Mouse (Mus musculus) liver, embryonic 16.5 days (tissue): ENCODE data around the gene Acap2. TPM values are rescaled to one million over a fixed set of nuclear protein-coding genes. Genes with fewer than 3 reads are reported as not detected.

Source experiments
- ATAC-seq: fragments of 200-750 bp; cut with Nextera tagmentation; 2 replicates; pipeline ENCODE4 v1.8.0; 2017; ENCODE audit warnings: low read depth, mild to moderate bottlenecking, moderate number of reproducible peaks, moderate library complexity
- H3K27ac ChIP-seq: fragments of 300-500 bp; sonication (generic); 2 replicates; pipeline ENCODE4 v1.5.1; 2014; ENCODE audit warnings: mild to moderate bottlenecking, low read length
- H3K27me3 ChIP-seq: fragments of 300-500 bp; sonication (generic); 2 replicates; pipeline ENCODE4 v1.6.1; 2014; ENCODE audit warnings: low read depth, low read length, mixed read lengths; ENCODE audit not compliant: control insufficient read depth, insufficient read depth
- H3K36me3 ChIP-seq: fragments of 300-500 bp; sonication (generic); 2 replicates; pipeline ENCODE4 v1.6.1; 2014; ENCODE audit warnings: mild to moderate bottlenecking; ENCODE audit not compliant: control insufficient read depth, insufficient read depth
- H3K4me1 ChIP-seq: fragments of 300-500 bp; sonication (generic); 2 replicates; pipeline ENCODE4 v1.6.1; 2014; ENCODE audit warnings: low read depth, low read length, mixed read lengths; ENCODE audit not compliant: control insufficient read depth
- H3K4me2 ChIP-seq: fragments of 300-500 bp; sonication (generic); 2 replicates; pipeline ENCODE4 v1.6.1; 2014; ENCODE audit warnings: low read depth, low read length, mixed read lengths
- H3K4me3 ChIP-seq: fragments of 300-500 bp; sonication (generic); 2 replicates; pipeline ENCODE4 v1.5.1; 2014; ENCODE audit warnings: low read depth, mild to moderate bottlenecking, low read length
- H3K9ac ChIP-seq: fragments of 300-500 bp; sonication (generic); 2 replicates; pipeline ENCODE4 v1.6.1; 2014; ENCODE audit warnings: low read depth, low read length
- H3K9me3 ChIP-seq: fragments of 300-500 bp; sonication (generic); replicated peaks from 2 replicates; pipeline ENCODE4 v1.6.1; 2016; ENCODE audit warnings: low read length; ENCODE audit not compliant: control insufficient read depth
- WGBS: fragments of 180-500 bp; shearing (Covaris S2); extraction: QIAGEN DNeasy Blood & Tissue Kit; methylation state at CpG from one replicate; pipeline ENCODE4 v1.1.7; 2014; ENCODE audit not compliant: insufficient replicate concordance; 5-methylcytosine and 5-hydroxymethylcytosine counted together
- polyA plus RNA-seq: library from polyadenylated mRNA; unstranded; fragments of >200 nt; fragmentation: Nextera tagmentation; extraction: Ambion mirVana; gene quantifications from 2 replicates; pipeline ENCODE4 v1.2.1, GENCODE M21; 2015

Acap2 gene
- polyA plus RNA-seq, 1 experiment from 2014 or later = 5.6 TPM

- 65% methylated on average over 4 of the region's 4 CpGs for WGBS
- no peaks in the 10 kb centered on the region for H3K36me3 ChIP-seq
- H3K4me1 ChIP-seq = peaks cover 7% of the 10 kb centered on the region
- H3K9me3 ChIP-seq = no peaks in the 10 kb centered on the region
- no peak for ATAC-seq
- no peak overlapping the region for H3K9ac ChIP-seq
- H3K4me3 ChIP-seq = no peak overlapping the region
- H3K27me3 ChIP-seq = no peaks in the 10 kb centered on the region
- no peak overlapping the region for H3K4me2 ChIP-seq
- no peak overlapping the region for H3K27ac ChIP-seq
Observed at GRCm38 (mm10) chr16:31184727-31185126, 16.3 kb downstream of the Acap2 start.

DNA sequence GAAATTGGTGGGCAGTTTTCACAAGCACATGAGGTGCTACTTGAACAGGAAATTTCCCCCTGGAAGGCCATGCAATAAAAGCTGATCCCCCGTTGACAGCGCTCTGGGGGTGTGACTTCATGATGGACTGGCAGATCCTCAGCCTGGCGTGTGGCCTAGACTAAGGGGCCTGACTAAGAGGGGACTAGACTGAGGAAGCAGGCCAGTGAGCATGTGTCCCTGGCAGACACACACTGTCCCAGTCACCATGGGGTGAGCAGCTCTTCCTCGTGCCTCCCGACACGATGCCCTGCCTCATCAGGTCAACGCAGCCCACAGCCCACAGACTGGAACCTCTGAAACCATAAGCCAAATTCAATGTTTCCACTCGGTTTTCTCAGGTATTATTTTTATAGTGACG is 18.5 kb downstream of the Acap2 start:
- WGBS = 64% methylated on average over 9 of the region's 9 CpGs
- no peak for ATAC-seq
- no peak overlapping the region for H3K27ac ChIP-seq

GRCm38 (mm10) chr16:31180843-31181242 is 20.2 kb downstream of the Acap2 start:
- 77% methylated on average over 8 of the region's 8 CpGs for WGBS

More for the DNA sequence above, 18.5 kb downstream of the Acap2 start:
- Histone ChIP-seq H3K4me2 (no peak overlapping the region), H3K4me1 (peaks cover 7% of the 10 kb centered on the region), H3K4me3 (no peak overlapping the region), H3K9me3 (no peaks in the 10 kb centered on the region), H3K9ac (no peak overlapping the region), H3K36me3 (no peaks in the 10 kb centered on the region), H3K27me3 (no peaks in the 10 kb centered on the region)

GRCm38 (mm10) chr16:31179384-31179783 is 21.7 kb downstream of the Acap2 start:
- Histone ChIP-seq H3K4me1 (peaks cover 5% of the 10 kb centered on the region; the same call in 1 of the 2 replicates), H3K9ac (no peak overlapping the region), H3K4me3 (no peak overlapping the region), H3K27me3 (no peaks in the 10 kb centered on the region), H3K9me3 (no peaks in the 10 kb centered on the region), H3K27ac (no peak overlapping the region), H3K36me3 (no peaks in the 10 kb centered on the region), H3K4me2 (no peak overlapping the region)
- no peak for ATAC-seq
- WGBS = 56% methylated on average over 5 of the region's 5 CpGs

More at GRCm38 (mm10) chr16:31180843-31181242, 20.2 kb downstream of the Acap2 start:
- H3K27ac ChIP-seq = no peak overlapping the region
- H3K9me3 ChIP-seq = no peaks in the 10 kb centered on the region
- no peak overlapping the region for H3K4me3 ChIP-seq
- no peak overlapping the region for H3K9ac ChIP-seq
- no peak overlapping the region for H3K4me2 ChIP-seq
- peaks cover 7% of the 10 kb centered on the region for H3K4me1 ChIP-seq
- H3K27me3 ChIP-seq = no peaks in the 10 kb centered on the region
- H3K36me3 ChIP-seq = no peaks in the 10 kb centered on the region
- ATAC-seq = no peak

GRCm38 (mm10) chr16:31174880-31175638 is 26.0 kb downstream of the Acap2 start:
- H3K36me3 ChIP-seq = no peaks in the 10 kb centered on the region
- H3K27me3 ChIP-seq = no peaks in the 10 kb centered on the region
- no peak overlapping the region for H3K27ac ChIP-seq
- H3K4me1 ChIP-seq = peaks cover 9% of the 10 kb centered on the region
- H3K4me2 ChIP-seq = no peak overlapping the region
- H3K4me3 ChIP-seq = no peak overlapping the region
- WGBS = 58% methylated on average over 9 of the region's 9 CpGs
- H3K9me3 ChIP-seq = no peaks in the 10 kb centered on the region
- no peak for ATAC-seq
- no peak overlapping the region for H3K9ac ChIP-seq

DNA sequence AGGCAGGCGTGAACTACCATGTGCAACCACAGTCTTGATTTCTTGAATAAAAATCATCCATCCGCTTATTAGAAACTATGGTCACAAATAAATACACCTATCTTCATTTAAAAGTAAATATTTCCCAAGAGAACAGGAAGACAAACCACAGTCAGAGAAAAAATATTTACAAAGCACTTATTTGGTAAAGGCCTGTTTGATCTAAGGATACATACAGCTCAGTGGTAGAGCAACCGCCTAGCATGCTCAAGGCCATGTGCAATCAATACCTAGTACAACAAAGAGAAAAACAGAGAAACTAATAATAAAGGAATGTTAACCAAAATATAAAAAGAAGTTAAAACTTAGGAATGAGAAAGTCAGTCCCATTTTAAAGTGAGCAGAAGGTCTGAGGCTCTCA is 28.8 kb downstream of the Acap2 start:
- Histone ChIP-seq H3K4me3 (no peak overlapping the region), H3K9ac (no peak overlapping the region), H3K36me3 (no peaks in the 10 kb centered on the region), H3K4me1 (peaks cover 16% of the 10 kb centered on the region), H3K27me3 (no peaks in the 10 kb centered on the region), H3K4me2 (no peak overlapping the region), H3K9me3 (no peaks in the 10 kb centered on the region), H3K27ac (peak overlapping the region; percentile 62)
- ATAC-seq = peak; percentile 55; the same call in 1 of the 2 replicates
- 66% methylated on average over 3 of the region's 3 CpGs for WGBS

DNA sequence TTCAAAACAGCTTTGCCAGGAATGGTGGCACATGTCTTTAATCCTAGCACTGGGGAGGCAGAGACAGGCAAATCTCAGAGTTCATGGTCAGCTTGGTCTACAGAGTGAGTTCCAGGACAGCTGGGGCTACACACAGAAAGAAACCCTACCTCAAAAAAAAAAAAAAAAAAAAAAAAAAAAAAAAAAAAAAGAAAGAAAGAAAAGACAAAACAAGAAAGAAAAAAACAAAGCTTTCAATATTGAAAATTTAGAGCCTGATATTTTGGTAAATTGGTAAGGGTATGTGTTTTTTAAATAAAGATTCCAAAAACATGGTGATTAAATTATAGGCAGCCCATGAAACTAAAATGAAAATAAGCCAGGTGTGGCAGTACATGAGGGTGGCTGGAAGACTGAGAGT is 29.6 kb downstream of the Acap2 start:
- Histone ChIP-seq H3K9ac (no peak overlapping the region), H3K4me3 (no peak overlapping the region), H3K27ac (no peak overlapping the region), H3K27me3 (no peaks in the 10 kb centered on the region), H3K9me3 (no peaks in the 10 kb centered on the region), H3K36me3 (no peaks in the 10 kb centered on the region), H3K4me1 (peaks cover 16% of the 10 kb centered on the region), H3K4me2 (no peak overlapping the region)
- no peak for ATAC-seq

GRCm38 (mm10) chr16:31170297-31170696 is 30.7 kb downstream of the Acap2 start:
- no peak overlapping the region for H3K9ac ChIP-seq
- H3K27me3 ChIP-seq = no peaks in the 10 kb centered on the region
- 75% methylated on average over 8 of the region's 8 CpGs for WGBS
- H3K4me1 ChIP-seq = peaks cover 16% of the 10 kb centered on the region
- H3K9me3 ChIP-seq = no peaks in the 10 kb centered on the region
- no peak overlapping the region for H3K27ac ChIP-seq
- H3K4me3 ChIP-seq = no peak overlapping the region
- ATAC-seq = no peak
- no peaks in the 10 kb centered on the region for H3K36me3 ChIP-seq
- no peak overlapping the region for H3K4me2 ChIP-seq

- no peaks in the 10 kb centered on the region for H3K27me3 ChIP-seq
- H3K36me3 ChIP-seq = no peaks in the 10 kb centered on the region
- no peak for ATAC-seq
- H3K4me1 ChIP-seq = peaks cover 14% of the 10 kb centered on the region
- H3K4me3 ChIP-seq = no peak overlapping the region
- H3K9me3 ChIP-seq = no peaks in the 10 kb centered on the region
- no peak overlapping the region for H3K4me2 ChIP-seq
- no peak overlapping the region for H3K9ac ChIP-seq
- H3K27ac ChIP-seq = no peak overlapping the region
Observed at GRCm38 (mm10) chr16:31169596-31169995, 31.4 kb downstream of the Acap2 start.
